Mouse (Mus musculus) ES-E14 (cell line): ENCODE results near the gene Ubtd2.

Experiments
- CHD2 ChIP-seq: IDR thresholded peaks from 2 replicates; pipeline ENCODE4 v1.6.1; 2014; ENCODE audit warnings: mild to moderate bottlenecking, low read depth, low read length, inconsistent platforms
- HCFC1 ChIP-seq: IDR thresholded peaks from 2 replicates; pipeline ENCODE4 v1.6.1; 2012; ENCODE audit warnings: low read length, inconsistent platforms, borderline replicate concordance; ENCODE audit not compliant: insufficient read depth
- ZC3H11A ChIP-seq: IDR thresholded peaks from 2 replicates; pipeline ENCODE4 v1.6.1; 2012; ENCODE audit warnings: low read depth, mild to moderate bottlenecking, inconsistent platforms, low read length, borderline replicate concordance
- ZNF384 ChIP-seq: IDR thresholded peaks from 2 replicates; pipeline ENCODE4 v1.6.1; 2012; ENCODE audit warnings: low read depth, low read length, inconsistent platforms

DNA sequence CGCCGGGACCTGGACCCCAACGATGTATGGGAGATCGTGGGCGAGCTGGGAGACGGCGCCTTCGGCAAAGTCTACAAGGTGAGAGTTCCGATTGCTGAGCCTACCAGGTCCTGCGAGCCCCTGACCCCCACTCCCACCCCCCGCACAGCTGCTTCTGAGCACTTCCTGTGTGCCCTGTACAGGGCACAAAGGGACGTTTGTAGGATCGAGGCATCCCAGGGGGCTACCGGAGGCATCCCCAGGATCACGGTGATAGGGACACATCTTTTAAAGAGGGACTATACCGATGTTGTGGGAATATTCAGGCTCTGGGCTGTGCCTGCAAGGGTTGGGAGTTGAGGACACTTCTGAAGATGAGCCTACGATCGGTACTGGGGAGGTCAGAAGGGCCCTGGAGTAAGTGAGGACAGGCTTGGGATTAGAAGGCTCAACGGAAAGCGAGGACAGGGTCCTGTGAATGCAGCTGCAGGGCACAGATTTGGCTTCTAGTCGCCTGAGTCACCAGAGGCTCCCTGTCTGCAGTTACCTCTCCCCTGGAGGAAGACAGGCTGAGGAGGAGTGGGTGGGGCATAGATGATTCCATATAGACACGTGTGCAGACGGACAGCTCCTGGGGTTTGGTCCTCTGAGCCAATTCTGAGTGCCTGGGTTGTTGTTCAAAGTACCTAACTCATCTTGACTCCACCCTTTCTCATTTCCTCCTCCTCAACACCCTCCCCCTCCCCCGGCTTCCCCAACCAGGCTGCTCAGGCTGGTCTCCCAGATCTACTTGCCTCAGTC is 78.5 kb downstream of the Ubtd2 start:
- TF ChIP-seq CHD2: no peak
- TF ChIP-seq HCFC1: no peak
- TF ChIP-seq ZNF384: no peak
- TF ChIP-seq ZC3H11A: no peak
